11 mouse cellular contexts compared by ENCODE assay signal in genomic region chr13:54457062-54457461, GRCm38 (mm10). TPM values are rescaled to one million over a fixed set of nuclear protein-coding genes. Genes with fewer than 3 reads are reported as not detected.
DNase-seq lines count a peak whose midpoint lies in the region; ATAC-seq and TF ChIP-seq lines count a peak whose summit lies in the region.
"Had no signal": no experiment of that assay in that cellular context is flagged by ENCODE, and none has a peak within 500 bp of the region (broad histone marks: within the 10 kb centered on the region; RNA-seq: fewer than 3 reads in every experiment).

No protein-coding gene starts in this region.

- no peak overlapping the region for H3K9ac ChIP-seq in midbrain, postnatal 0 days (replicated peaks; ENCODE audit: low read length, poor library complexity, severe bottlenecking)
- no peak overlapping the region for H3K9ac ChIP-seq in midbrain, embryonic 11.5 days (ENCODE audit: low read length)
- H3K9ac ChIP-seq in stomach, postnatal 0 days (ENCODE audit: low read length), result no peak overlapping the region
- H3K9ac ChIP-seq in midbrain, embryonic 13.5 days (replicated peaks), result no peak overlapping the region
- H3K9ac ChIP-seq: embryonic facial prominence, embryonic 13.5 days; hindbrain, embryonic 15.5 days had no signal

- TF ChIP-seq CTCF in midbrain, postnatal 0 days (IDR thresholded peaks at IDR 0.05), result peak; percentile 58
- TF ChIP-seq CTCF in stomach, postnatal 0 days (IDR thresholded peaks at IDR 0.05; ENCODE audit: low read depth), result peak; percentile 73

- WGBS in midbrain, postnatal 0 days, result 83% methylated on average over 2 of the region's 2 CpGs
- 80% methylated on average over 2 of the region's 2 CpGs for WGBS in midbrain, embryonic 11.5 days
- WGBS in stomach, postnatal 0 days, result 60% methylated on average over 2 of the region's 2 CpGs
- 84% methylated on average over 2 of the region's 2 CpGs for WGBS in midbrain, embryonic 13.5 days

- H3K4me1 ChIP-seq in midbrain, postnatal 0 days (ENCODE audit: insufficient read depth, low read length), result no peaks in the 10 kb centered on the region
- no peaks in the 10 kb centered on the region for H3K4me1 ChIP-seq in midbrain, embryonic 11.5 days (ENCODE audit: control insufficient read depth, insufficient read depth, low read length)
- no peaks in the 10 kb centered on the region for H3K4me1 ChIP-seq in stomach, postnatal 0 days (replicated peaks; ENCODE audit: control insufficient read depth, insufficient read depth)
- H3K4me1 ChIP-seq in midbrain, embryonic 13.5 days (replicated peaks), result no peaks in the 10 kb centered on the region
- H3K4me1 ChIP-seq: embryonic facial prominence, embryonic 13.5 days; hindbrain, embryonic 15.5 days had no signal

- no peaks in the 10 kb centered on the region for H3K27me3 ChIP-seq in midbrain, postnatal 0 days (ENCODE audit: insufficient read depth, low read length)
- H3K27me3 ChIP-seq in midbrain, embryonic 11.5 days (ENCODE audit: control insufficient read depth, insufficient read depth, low read length), result no peaks in the 10 kb centered on the region
- no peaks in the 10 kb centered on the region for H3K27me3 ChIP-seq in stomach, postnatal 0 days (ENCODE audit: control insufficient read depth, insufficient read depth, low read length)
- H3K27me3 ChIP-seq in midbrain, embryonic 13.5 days, result no peaks in the 10 kb centered on the region
- H3K27me3 ChIP-seq: embryonic facial prominence, embryonic 13.5 days; hindbrain, embryonic 15.5 days had no signal

- no peak overlapping the region for H3K4me2 ChIP-seq in midbrain, postnatal 0 days (ENCODE audit: low read depth, low read length, poor library complexity, severe bottlenecking)
- no peak overlapping the region for H3K4me2 ChIP-seq in midbrain, embryonic 11.5 days
- no peak overlapping the region for H3K4me2 ChIP-seq in stomach, postnatal 0 days (replicated peaks; ENCODE audit: low read depth)
- no peak overlapping the region for H3K4me2 ChIP-seq in midbrain, embryonic 13.5 days (replicated peaks)
- H3K4me2 ChIP-seq: embryonic facial prominence, embryonic 13.5 days; hindbrain, embryonic 15.5 days had no signal

- no peak overlapping the region for H3K4me3 ChIP-seq in midbrain, postnatal 0 days (ENCODE audit: low read depth, low read length)
- no peak overlapping the region for H3K4me3 ChIP-seq in midbrain, embryonic 11.5 days (ENCODE audit: low read depth, low read length)
- H3K4me3 ChIP-seq in stomach, postnatal 0 days (ENCODE audit: low read depth, low read length), result no peak overlapping the region
- no peak overlapping the region for H3K4me3 ChIP-seq in midbrain, embryonic 13.5 days (replicated peaks)
- H3K4me3 ChIP-seq: embryonic facial prominence, embryonic 13.5 days; hindbrain, embryonic 15.5 days had no signal

- ATAC-seq in CD4-positive, CD25-positive, alpha-beta regulatory T cell, adult 4 months, result no peak
- no peak for ATAC-seq in midbrain, postnatal 0 days (ENCODE audit: low FRiP score)
- ATAC-seq in midbrain, embryonic 11.5 days (ENCODE audit: low FRiP score), result no peak
- ATAC-seq in stomach, postnatal 0 days (ENCODE audit: low FRiP score, low TSS enrichment), result 0 out of 2 replicates have a peak, but pooled peaks have one; percentile 57
- no peak for ATAC-seq in midbrain, embryonic 13.5 days

- peak; percentile 63 for DNase-seq in CD4-positive, CD25-positive, alpha-beta regulatory T cell, adult 2 months (ENCODE audit: low read depth, low spot score)
- DNase-seq in midbrain, postnatal 0 days (ENCODE audit: low spot score), result no peak
- no peak for DNase-seq in midbrain, embryonic 11.5 days (ENCODE audit: low spot score, missing footprints)
- DNase-seq in kidney, adult 9 months, result peak; percentile 56
- peak; percentile 63 for DNase-seq in stomach, postnatal 0 days (ENCODE audit: low spot score)
- no peak for DNase-seq in gastrocnemius, postnatal 14 days

- no peaks in the 10 kb centered on the region for H3K9me3 ChIP-seq in midbrain, postnatal 0 days (ENCODE audit: low read length)
- no peaks in the 10 kb centered on the region for H3K9me3 ChIP-seq in midbrain, embryonic 11.5 days (ENCODE audit: control insufficient read depth, low read length)
- H3K9me3 ChIP-seq in stomach, postnatal 0 days (ENCODE audit: control insufficient read depth, low read length), result no peaks in the 10 kb centered on the region
- no peaks in the 10 kb centered on the region for H3K9me3 ChIP-seq in midbrain, embryonic 13.5 days
- H3K9me3 ChIP-seq: embryonic facial prominence, embryonic 13.5 days; hindbrain, embryonic 15.5 days had no signal

- TF ChIP-seq EP300 in stomach, postnatal 0 days (optimal IDR thresholded peaks at IDR 0.05), result no peak

- intact Hi-C loops in gastrocnemius, postnatal 14 days (cut with DNase I; ENCODE audit: low total_unique reads), result no loop called here

- peaks cover 49% of the 10 kb centered on the region for H3K36me3 ChIP-seq in midbrain, postnatal 0 days (ENCODE audit: insufficient read depth, low read length)
- H3K36me3 ChIP-seq in midbrain, embryonic 11.5 days (ENCODE audit: control insufficient read depth, insufficient read depth, low read length), result peaks cover 32% of the 10 kb centered on the region
- peaks cover 19% of the 10 kb centered on the region for H3K36me3 ChIP-seq in stomach, postnatal 0 days (ENCODE audit: control insufficient read depth, insufficient read depth, low read length)
- peaks cover 80% of the 10 kb centered on the region for H3K36me3 ChIP-seq in midbrain, embryonic 13.5 days

- no peak overlapping the region for H3K27ac ChIP-seq in midbrain, postnatal 0 days (ENCODE audit: low read depth, low read length)
- no peak overlapping the region for H3K27ac ChIP-seq in midbrain, embryonic 11.5 days (ENCODE audit: low read depth, low read length)
- no peak overlapping the region for H3K27ac ChIP-seq in stomach, postnatal 0 days (replicated peaks)
- H3K27ac ChIP-seq in midbrain, embryonic 13.5 days, result no peak overlapping the region
- H3K27ac ChIP-seq: embryonic facial prominence, embryonic 13.5 days; hindbrain, embryonic 15.5 days; macrophage had no signal

RNA-seq across cellular contexts. Expression of gene Thoc3, which starts 11.6 kb away (rescaled TPM):
- 10 to 100 TPM; 23.8 to 34.9 TPM for polyA plus RNA-seq in CD4-positive, CD25-positive, alpha-beta regulatory T cell, adult 4 months (2017; shearing (Covaris generic))
- total RNA-seq in midbrain, postnatal 0 days (2014; rRNA removed), result 51.7 and 62.6 TPM in 2 replicates
- 127 and 133 TPM in 2 replicates for polyA plus RNA-seq in midbrain, postnatal 0 days (2015; fragmentation: Nextera tagmentation; extraction: Ambion mirVana)
- polyA plus RNA-seq in midbrain, embryonic 11.5 days (2014; fragmentation: Nextera tagmentation; extraction: Ambion mirVana), result 161 and 163 TPM in 2 replicates
- 50.0 and 52.4 TPM in 2 replicates for polyA plus RNA-seq in stomach, postnatal 0 days (2015; fragmentation: Nextera tagmentation; extraction: Ambion mirVana)
- 121 and 126 TPM in 2 replicates for polyA plus RNA-seq in midbrain, embryonic 13.5 days (2015; fragmentation: Nextera tagmentation; extraction: Ambion mirVana)
- 10 to 100 TPM; 16.1 to 18.5 TPM for total RNA-seq in gastrocnemius, postnatal 14 days (2021)

RNA-seq across cellular contexts. Expression of gene Simc1, which starts 46.5 kb away (rescaled TPM):
- polyA plus RNA-seq in CD4-positive, CD25-positive, alpha-beta regulatory T cell, adult 4 months (2017; shearing (Covaris generic)), result 10 to 100 TPM; 13.2 to 13.9 TPM
- total RNA-seq in midbrain, postnatal 0 days (2014; rRNA removed), result 20.1 and 23.6 TPM in 2 replicates
- 9.8 and 10.2 TPM in 2 replicates for polyA plus RNA-seq in midbrain, postnatal 0 days (2015; fragmentation: Nextera tagmentation; extraction: Ambion mirVana)
- 14.1 and 17.8 TPM in 2 replicates for polyA plus RNA-seq in midbrain, embryonic 11.5 days (2014; fragmentation: Nextera tagmentation; extraction: Ambion mirVana)
- polyA plus RNA-seq in stomach, postnatal 0 days (2015; fragmentation: Nextera tagmentation; extraction: Ambion mirVana), result 2.6 and 2.8 TPM in 2 replicates
- polyA plus RNA-seq in midbrain, embryonic 13.5 days (2015; fragmentation: Nextera tagmentation; extraction: Ambion mirVana), result 18.9 and 21.3 TPM in 2 replicates
- total RNA-seq in gastrocnemius, postnatal 14 days (2021), result 1 to 10 TPM; 1.7 to 2.4 TPM

Comparison
In these comparisons a context has a peak if more than half of its experiments do, and no peak if none do; other contexts are left out.
1. DNase-seq: peak in CD4-positive, CD25-positive, alpha-beta regulatory T cell, adult 2 months (single experiment), kidney, adult 9 months (single experiment) and stomach, postnatal 0 days (single experiment); none in midbrain, postnatal 0 days (single experiment), midbrain, embryonic 11.5 days (single experiment) and gastrocnemius, postnatal 14 days (single experiment).